Mouse (Mus musculus): ENCODE data around the gene 4930578G10Rik. TPM values are rescaled to one million over a fixed set of nuclear protein-coding genes. Genes with fewer than 3 reads are reported as not detected.

Gene 4930578G10Rik
- polyA plus RNA-seq, 1 experiment from 2014 or later: not detected

GRCm38 (mm10) chr4:42868193-42868592 is 132.8 kb downstream of the 4930578G10Rik start:
- Histone ChIP-seq H3K4me3 (ENCODE audit: control insufficient read depth in 1 of 2, insufficient read depth in 1 of 2, low read depth in 1 of 2, low read length in 2 of 2) (no peak overlapping the region), H3K9ac (ENCODE audit: low read length) (no peak overlapping the region), H3K36me3 (ENCODE audit: control insufficient read depth, insufficient read depth, low read length) (no peaks in the 10 kb centered on the region), H3K4me1 (ENCODE audit: control insufficient read depth in 2 of 2, insufficient read depth in 2 of 2, low read length in 2 of 2) (no peaks in the 10 kb centered on the region), H3K4me2 (ENCODE audit: low read length) (no peak overlapping the region), H3K9me3 (ENCODE audit: control insufficient read depth, low read length) (no peaks in the 10 kb centered on the region), H3K27ac (replicated peaks in 1 of 2; ENCODE audit: control insufficient read depth in 1 of 2, insufficient read depth in 1 of 2, low read depth in 2 of 2, low read length in 2 of 2) (no peak overlapping the region), H3K27me3 (ENCODE audit: control insufficient read depth, insufficient read depth, low read length) (no peaks in the 10 kb centered on the region; the same call in 1 of the 2 replicates)
- WGBS: 82% methylated on average over 5 of the region's 5 CpGs
- no peak for ATAC-seq (ENCODE audit: insufficient number of reproducible peaks, insufficient read depth, low FRiP score, low read depth)

- ATAC-seq (ENCODE audit: insufficient number of reproducible peaks, insufficient read depth, low FRiP score, low read depth): no peak
- no peaks in the 10 kb centered on the region; the same call in 1 of the 2 replicates for H3K27me3 ChIP-seq (ENCODE audit: control insufficient read depth, insufficient read depth, low read length)
- H3K4me1 ChIP-seq (ENCODE audit: control insufficient read depth in 2 of 2, insufficient read depth in 2 of 2, low read length in 2 of 2): no peaks in the 10 kb centered on the region
- H3K9me3 ChIP-seq (ENCODE audit: control insufficient read depth, low read length): no peaks in the 10 kb centered on the region
- H3K4me3 ChIP-seq (ENCODE audit: control insufficient read depth in 1 of 2, insufficient read depth in 1 of 2, low read depth in 1 of 2, low read length in 2 of 2): no peak overlapping the region
- no peak overlapping the region for H3K4me2 ChIP-seq (ENCODE audit: low read length)
- H3K9ac ChIP-seq (ENCODE audit: low read length): no peak overlapping the region
- WGBS: 75% methylated on average over 5 of the region's 5 CpGs
- no peak overlapping the region for H3K27ac ChIP-seq (replicated peaks in 1 of 2; ENCODE audit: control insufficient read depth in 1 of 2, insufficient read depth in 1 of 2, low read depth in 2 of 2, low read length in 2 of 2)
- H3K36me3 ChIP-seq (ENCODE audit: control insufficient read depth, insufficient read depth, low read length): no peaks in the 10 kb centered on the region
Observed at GRCm38 (mm10) chr4:42870748-42871147, 135.4 kb downstream of the 4930578G10Rik start.

DNA sequence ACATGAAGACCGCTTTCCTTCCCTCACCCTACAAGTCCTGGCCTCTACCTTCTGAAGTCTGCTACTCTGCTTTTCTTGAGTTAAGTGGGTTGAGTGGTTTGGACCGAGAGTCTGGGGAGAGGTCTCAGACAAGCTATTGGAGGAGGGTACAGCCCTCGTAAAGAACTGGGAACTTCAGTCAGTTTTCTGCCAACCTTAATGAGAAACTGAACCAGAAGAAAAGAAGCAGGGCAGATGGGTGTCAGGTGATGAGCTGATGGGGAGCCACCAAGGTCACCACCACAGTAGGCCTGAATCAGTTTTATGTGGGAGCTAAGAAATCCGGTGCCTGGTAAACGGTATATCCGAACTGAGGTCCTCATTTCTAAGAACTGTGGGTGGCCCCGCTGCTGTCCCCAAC is 136.8 kb downstream of the 4930578G10Rik start:
- H3K4me1 ChIP-seq (ENCODE audit: control insufficient read depth in 2 of 2, insufficient read depth in 2 of 2, low read length in 2 of 2): no peaks in the 10 kb centered on the region
- no peaks in the 10 kb centered on the region for H3K9me3 ChIP-seq (ENCODE audit: control insufficient read depth, low read length)
- H3K9ac ChIP-seq (ENCODE audit: low read length): no peak overlapping the region
- ATAC-seq (ENCODE audit: insufficient number of reproducible peaks, insufficient read depth, low FRiP score, low read depth): no peak
- no peak overlapping the region for H3K4me3 ChIP-seq (ENCODE audit: control insufficient read depth in 1 of 2, insufficient read depth in 1 of 2, low read depth in 1 of 2, low read length in 2 of 2)
- H3K4me2 ChIP-seq (ENCODE audit: low read length): no peak overlapping the region
- H3K36me3 ChIP-seq (ENCODE audit: control insufficient read depth, insufficient read depth, low read length): no peaks in the 10 kb centered on the region
- WGBS: 88% methylated on average over 7 of the region's 7 CpGs
- H3K27me3 ChIP-seq (ENCODE audit: control insufficient read depth, insufficient read depth, low read length): no peaks in the 10 kb centered on the region; the same call in 1 of the 2 replicates
- H3K27ac ChIP-seq (replicated peaks in 1 of 2; ENCODE audit: control insufficient read depth in 1 of 2, insufficient read depth in 1 of 2, low read depth in 2 of 2, low read length in 2 of 2): no peak overlapping the region

DNA sequence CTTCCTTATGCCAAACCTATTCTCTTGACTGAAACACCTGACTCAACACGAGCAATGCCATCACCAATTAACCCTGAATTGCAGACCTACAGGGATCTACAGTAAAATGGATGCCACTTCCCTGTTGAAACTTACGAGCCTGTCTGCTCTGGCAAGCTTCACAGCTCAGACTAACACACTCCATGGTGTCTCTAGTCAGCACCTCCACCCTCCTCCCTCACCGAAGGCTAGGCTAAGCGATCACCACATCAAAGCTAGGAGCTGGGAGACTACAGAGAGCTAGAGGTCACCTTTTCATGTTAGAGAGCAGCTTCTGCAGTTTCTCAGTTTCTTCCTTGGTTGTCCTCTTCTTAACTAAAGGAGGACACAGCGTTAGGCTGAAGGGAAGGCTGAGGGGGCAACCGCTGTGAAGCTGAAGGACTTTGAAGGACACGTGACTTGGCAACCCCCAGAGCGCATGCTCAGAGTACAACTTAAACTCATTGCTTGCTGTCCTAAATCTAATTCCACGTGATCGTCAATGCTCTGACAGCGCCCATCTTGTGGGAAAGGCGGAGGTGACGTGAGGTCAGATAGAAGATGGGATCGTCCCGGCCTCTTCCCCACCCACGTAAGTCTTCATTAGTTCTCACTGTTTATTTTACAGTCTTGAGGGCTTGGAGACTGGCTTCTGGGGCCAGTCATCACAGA is 137.5 kb downstream of the 4930578G10Rik start:
- Histone ChIP-seq H3K36me3 (ENCODE audit: control insufficient read depth, insufficient read depth, low read length) (no peaks in the 10 kb centered on the region), H3K9ac (ENCODE audit: low read length) (no peak overlapping the region), H3K9me3 (ENCODE audit: control insufficient read depth, low read length) (no peaks in the 10 kb centered on the region), H3K27me3 (ENCODE audit: control insufficient read depth, insufficient read depth, low read length) (no peaks in the 10 kb centered on the region; the same call in 1 of the 2 replicates), H3K4me3 (ENCODE audit: control insufficient read depth in 1 of 2, insufficient read depth in 1 of 2, low read depth in 1 of 2, low read length in 2 of 2) (no peak overlapping the region), H3K27ac (replicated peaks in 1 of 2; ENCODE audit: control insufficient read depth in 1 of 2, insufficient read depth in 1 of 2, low read depth in 2 of 2, low read length in 2 of 2) (no peak overlapping the region), H3K4me2 (ENCODE audit: low read length) (no peak overlapping the region), H3K4me1 (ENCODE audit: control insufficient read depth in 2 of 2, insufficient read depth in 2 of 2, low read length in 2 of 2) (no peaks in the 10 kb centered on the region)
- no peak for ATAC-seq (ENCODE audit: insufficient number of reproducible peaks, insufficient read depth, low FRiP score, low read depth)
- WGBS: 67% methylated on average over 16 of the region's 16 CpGs

DNA sequence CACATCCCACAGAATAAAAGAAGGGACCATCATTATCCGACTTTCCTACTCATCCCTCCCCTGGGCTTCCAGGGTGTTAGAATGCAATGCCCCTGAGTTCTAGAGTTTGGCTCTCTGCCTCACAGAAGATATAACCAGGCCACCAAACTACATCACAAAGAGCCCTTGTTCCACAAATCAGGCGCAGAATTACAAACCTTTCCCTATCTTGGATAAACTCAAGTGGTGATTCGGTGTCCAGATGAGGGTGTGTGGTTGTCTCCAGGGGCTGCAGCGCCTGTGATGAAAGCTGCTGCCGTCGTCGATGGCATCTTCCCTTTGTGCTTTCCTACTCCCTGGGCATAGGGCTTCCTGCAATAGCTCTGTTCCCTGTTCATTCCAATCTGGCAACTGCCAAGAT is 138.8 kb downstream of the 4930578G10Rik start, which contains the start of gene Fam205c:
Gene Fam205c (minus strand): TSS at position 101 of the 400 bp plus-strand sequence.
- Histone ChIP-seq H3K4me1 (ENCODE audit: control insufficient read depth in 2 of 2, insufficient read depth in 2 of 2, low read length in 2 of 2) (no peaks in the 10 kb centered on the region), H3K36me3 (ENCODE audit: control insufficient read depth, insufficient read depth, low read length) (no peaks in the 10 kb centered on the region), H3K27ac (replicated peaks in 1 of 2; ENCODE audit: control insufficient read depth in 1 of 2, insufficient read depth in 1 of 2, low read depth in 2 of 2, low read length in 2 of 2) (no peak within 1 kb of the TSS), H3K9me3 (ENCODE audit: control insufficient read depth, low read length) (no peaks in the 10 kb centered on the region), H3K9ac (ENCODE audit: low read length) (no peak within 1 kb of the TSS), H3K4me3 (ENCODE audit: control insufficient read depth in 1 of 2, insufficient read depth in 1 of 2, low read depth in 1 of 2, low read length in 2 of 2) (no peak within 1 kb of the TSS), H3K27me3 (ENCODE audit: control insufficient read depth, insufficient read depth, low read length) (no peaks in the 10 kb centered on the region; the same call in 1 of the 2 replicates), H3K4me2 (ENCODE audit: low read length) (no peak within 1 kb of the TSS)
- 58% methylated on average over 7 of the region's 7 CpGs for WGBS
- no peak for ATAC-seq (ENCODE audit: insufficient number of reproducible peaks, insufficient read depth, low FRiP score, low read depth)

DNA sequence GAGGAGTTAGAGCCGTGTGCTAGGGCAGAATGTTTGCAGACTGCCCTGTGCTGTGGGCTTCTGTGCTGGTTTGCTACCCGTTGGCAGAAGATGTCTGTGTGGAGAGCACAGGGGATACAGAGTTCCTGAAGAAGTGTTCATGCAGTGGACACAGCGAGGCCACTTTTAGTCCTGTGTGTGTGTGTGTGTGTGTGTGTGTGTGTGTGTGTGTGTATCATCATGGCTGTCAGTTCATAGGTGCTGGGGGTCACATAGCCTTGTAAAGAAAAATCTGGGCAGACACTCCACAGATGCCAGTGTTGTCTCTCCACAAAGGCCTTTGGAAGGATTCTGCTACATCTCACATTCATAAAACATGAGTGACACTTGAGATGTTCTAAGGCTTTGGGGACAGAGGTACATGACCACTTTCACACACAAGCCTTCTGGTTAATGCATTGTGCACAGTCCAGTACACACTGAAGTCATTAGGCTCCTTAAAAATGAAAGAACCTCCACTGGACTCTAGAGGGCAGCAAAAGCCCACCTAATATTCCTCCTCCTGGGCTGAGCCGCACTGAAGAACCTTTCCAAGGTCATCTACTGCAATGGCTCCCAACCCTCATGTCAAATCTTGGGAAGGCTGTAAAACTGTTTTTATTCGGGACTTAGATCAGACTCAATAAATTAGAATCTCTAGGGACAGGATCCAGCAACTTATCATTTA is 141.4 kb downstream of the 4930578G10Rik start:
- no peaks in the 10 kb centered on the region for H3K36me3 ChIP-seq (ENCODE audit: control insufficient read depth, insufficient read depth, low read length)

GRCm38 (mm10) chr4:42877657-42878056 is 142.3 kb downstream of the 4930578G10Rik start:
- Histone ChIP-seq H3K27ac (replicated peaks in 1 of 2; ENCODE audit: control insufficient read depth in 1 of 2, insufficient read depth in 1 of 2, low read depth in 2 of 2, low read length in 2 of 2) (no peak overlapping the region), H3K27me3 (ENCODE audit: control insufficient read depth, insufficient read depth, low read length) (no peaks in the 10 kb centered on the region), H3K36me3 (ENCODE audit: control insufficient read depth, insufficient read depth, low read length) (no peaks in the 10 kb centered on the region), H3K4me1 (ENCODE audit: control insufficient read depth in 2 of 2, insufficient read depth in 2 of 2, low read length in 2 of 2) (peaks cover 2 to 6% of the 10 kb centered on the region in 2 experiments; a peak in 2 of 4 replicates), H3K4me3 (ENCODE audit: control insufficient read depth in 1 of 2, insufficient read depth in 1 of 2, low read depth in 1 of 2, low read length in 2 of 2) (no peak overlapping the region), H3K9ac (ENCODE audit: low read length) (no peak overlapping the region), H3K9me3 (ENCODE audit: control insufficient read depth, low read length) (no peaks in the 10 kb centered on the region), H3K4me2 (ENCODE audit: low read length) (no peak overlapping the region)
- WGBS: 83% methylated on average over 2 of the region's 2 CpGs
- no peak for ATAC-seq (ENCODE audit: insufficient number of reproducible peaks, insufficient read depth, low FRiP score, low read depth)

More for the DNA sequence above, 141.4 kb downstream of the 4930578G10Rik start:
- 29% methylated on average over 5 of the region's 5 CpGs for WGBS
- Histone ChIP-seq H3K4me1 (ENCODE audit: control insufficient read depth in 2 of 2, insufficient read depth in 2 of 2, low read length in 2 of 2) (peaks cover 2 to 6% of the 10 kb centered on the region in 2 experiments; a peak in 2 of 4 replicates), H3K4me3 (ENCODE audit: control insufficient read depth in 1 of 2, insufficient read depth in 1 of 2, low read depth in 1 of 2, low read length in 2 of 2) (no peak overlapping the region), H3K27me3 (ENCODE audit: control insufficient read depth, insufficient read depth, low read length) (no peaks in the 10 kb centered on the region), H3K9ac (ENCODE audit: low read length) (no peak overlapping the region), H3K4me2 (ENCODE audit: low read length) (no peak overlapping the region), H3K9me3 (ENCODE audit: control insufficient read depth, low read length) (no peaks in the 10 kb centered on the region), H3K27ac (replicated peaks in 1 of 2; ENCODE audit: control insufficient read depth in 1 of 2, insufficient read depth in 1 of 2, low read depth in 2 of 2, low read length in 2 of 2) (no peak overlapping the region)
- peak; percentile 43; the same call in 1 of the 2 replicates for ATAC-seq (ENCODE audit: insufficient number of reproducible peaks, insufficient read depth, low FRiP score, low read depth)

Data from heart, embryonic 14.5 days (tissue).